Mouse (Mus musculus) layer of hippocampus, adult 2 months (tissue): Measurements from ENCODE around the gene Coa6. TPM values are rescaled to one million over a fixed set of nuclear protein-coding genes. Genes with fewer than 3 reads are reported as not detected.
A peak's percentile ranks its signal among the peaks of the same experiment; 100 is the strongest.

Experiments used
- DNase-seq, 2 experiments: peaks; one replicate each; pipeline ENCODE4 v3.0.0; 2022; ENCODE audit warnings: low spot score in 2 of 2
- H3K27ac ChIP-seq: fragments of 200-600 bp; 2 replicates; pipeline ENCODE4 v1.8.1; 2022
- H3K4me3 ChIP-seq: fragments of 200-600 bp; 2 replicates; pipeline ENCODE4 v1.8.1; 2022; ENCODE audit warnings: mild to moderate bottlenecking
- CTCF ChIP-seq: fragments of 200-600 bp; conservative IDR thresholded peaks from 2 replicates; pipeline ENCODE4 v1.8.1; 2022; ENCODE audit warnings: antibody characterized with exemption, mild to moderate bottlenecking, moderate library complexity
- total RNA-seq, 2 experiments: library from RNA; stranded (reverse); gene quantifications; 2 replicates each; pipeline ENCODE4 v1.2.3; 2021

The Coa6 gene
- total RNA-seq, 2 experiments from 2014 or later: 20.6 to 25.6 TPM

DNA sequence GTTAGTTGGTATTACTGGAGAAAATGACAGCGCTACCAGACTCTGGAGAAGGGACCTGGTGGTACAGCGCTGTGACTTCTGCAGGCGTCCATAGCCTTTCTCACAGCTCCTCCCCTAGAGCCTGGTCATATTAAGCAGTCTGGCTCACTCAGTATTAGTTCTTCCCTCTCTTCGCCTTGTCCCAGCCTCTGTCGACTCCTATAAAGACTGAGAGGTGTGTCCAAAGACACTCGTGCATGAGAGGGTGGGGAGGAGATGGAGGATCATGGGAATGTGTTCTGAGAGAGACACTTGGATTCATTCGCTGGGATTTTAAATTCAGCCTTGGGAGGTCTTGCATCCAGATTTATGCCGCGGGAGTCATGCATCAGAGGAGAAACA is 595 bp downstream of the Coa6 start:
- TF ChIP-seq CTCF: no peak
- DNase-seq: peak in 1 of 2 experiments; percentile 29
- Histone ChIP-seq H3K4me3 (peak overlapping the region; percentile 97), H3K27ac (peak overlapping the region; percentile 95)

DNA sequence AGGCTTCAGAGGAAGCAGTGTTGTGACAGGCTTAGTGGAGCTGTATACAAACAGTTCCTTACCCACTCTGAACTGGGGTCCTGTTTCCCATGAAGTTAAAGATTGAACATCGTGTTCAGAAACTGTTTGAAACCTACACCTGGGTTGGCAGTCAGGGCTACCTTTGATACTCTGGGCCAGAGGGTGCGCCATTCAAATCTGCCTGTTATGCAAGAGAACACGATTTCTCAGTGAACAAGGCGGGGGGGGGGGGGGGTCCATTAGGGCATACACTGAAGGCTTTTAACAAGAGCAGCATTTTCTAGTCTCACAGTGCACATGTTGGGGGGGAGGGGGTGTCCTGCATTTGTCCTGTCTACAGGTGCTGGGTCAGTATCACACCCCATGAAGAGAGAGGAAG is 1.8 kb downstream of the Coa6 start:
- Histone ChIP-seq H3K27ac (no peak overlapping the region; the same call in 1 of the 2 replicates), H3K4me3 (no peak overlapping the region)
- TF ChIP-seq CTCF: no peak
- no peak for DNase-seq

DNA sequence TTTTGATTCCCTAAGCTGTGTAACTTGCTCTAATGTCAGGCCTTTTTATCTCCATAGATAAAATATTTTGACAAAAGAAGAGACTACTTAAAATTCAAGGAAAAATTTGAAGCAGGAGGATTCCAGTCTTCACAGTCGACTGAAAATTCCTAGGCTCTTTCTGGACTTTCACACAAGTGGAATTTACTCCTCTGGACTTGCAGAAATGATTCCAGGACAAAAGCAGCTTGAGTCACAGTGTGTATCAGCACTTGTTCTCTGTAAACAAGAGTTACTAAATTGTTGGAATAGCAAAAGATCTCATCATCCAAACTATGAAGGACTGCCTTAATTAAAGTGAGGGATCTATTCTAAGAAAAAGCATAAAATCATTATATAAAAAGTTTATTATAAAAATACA is 2.6 kb downstream of the Coa6 start:
- Histone ChIP-seq H3K4me3 (no peak overlapping the region), H3K27ac (no peak overlapping the region)
- no peak for TF ChIP-seq CTCF
- no peak for DNase-seq

DNA sequence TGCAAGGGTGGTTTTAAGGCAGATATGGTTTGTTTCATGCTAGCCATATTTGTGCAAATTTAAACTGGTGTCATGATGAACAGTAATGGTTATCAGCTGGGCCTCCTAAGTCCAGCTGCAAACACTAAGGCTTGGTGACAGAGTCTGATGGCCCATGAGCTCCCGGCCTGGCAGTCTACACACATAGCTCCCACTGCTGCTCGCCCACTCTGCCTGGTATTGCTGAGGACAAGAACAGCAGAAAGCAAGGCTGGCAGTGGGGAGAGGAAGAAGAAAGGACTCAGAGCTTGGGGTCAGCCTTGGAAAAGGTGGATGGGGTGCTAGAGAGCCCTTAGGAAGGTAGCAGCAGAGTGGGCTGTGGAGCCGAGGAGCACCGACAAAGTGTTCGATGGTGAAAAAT is 7.3 kb downstream of the Coa6 start:
- no peak for TF ChIP-seq CTCF
- 0 out of 2 replicates have a peak overlapping the region, but pooled peaks have one; percentile 23 for H3K27ac ChIP-seq
- no peak for DNase-seq

DNA sequence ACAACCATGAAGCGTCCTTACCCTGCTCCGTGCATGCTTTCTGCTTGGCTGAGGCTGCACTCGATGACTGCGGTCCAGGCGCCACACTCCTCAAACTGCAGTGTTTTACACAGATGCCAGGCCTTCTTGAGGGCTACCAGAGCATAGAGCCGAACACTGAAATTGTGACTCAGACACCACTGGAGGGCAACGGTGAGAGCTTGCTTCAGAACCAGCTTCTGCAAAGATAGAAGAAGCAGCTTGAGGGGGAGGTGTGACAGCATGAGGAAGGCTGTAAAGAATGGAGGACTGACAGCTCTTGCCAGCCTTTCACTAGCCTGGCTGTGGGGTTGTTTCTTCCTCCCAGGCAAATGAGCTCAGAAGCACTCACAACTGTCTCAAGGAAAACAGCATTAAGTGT is 11.5 kb downstream of the Coa6 start:
- TF ChIP-seq CTCF: peak; percentile 53
- Histone ChIP-seq H3K4me3 (no peak overlapping the region), H3K27ac (peak overlapping the region; percentile 44; the same call in 1 of the 2 replicates)
- peak in 1 of 2 experiments; percentile 67 for DNase-seq

More for the DNA sequence above, 7.3 kb downstream of the Coa6 start:
- no peak overlapping the region for H3K4me3 ChIP-seq

DNA sequence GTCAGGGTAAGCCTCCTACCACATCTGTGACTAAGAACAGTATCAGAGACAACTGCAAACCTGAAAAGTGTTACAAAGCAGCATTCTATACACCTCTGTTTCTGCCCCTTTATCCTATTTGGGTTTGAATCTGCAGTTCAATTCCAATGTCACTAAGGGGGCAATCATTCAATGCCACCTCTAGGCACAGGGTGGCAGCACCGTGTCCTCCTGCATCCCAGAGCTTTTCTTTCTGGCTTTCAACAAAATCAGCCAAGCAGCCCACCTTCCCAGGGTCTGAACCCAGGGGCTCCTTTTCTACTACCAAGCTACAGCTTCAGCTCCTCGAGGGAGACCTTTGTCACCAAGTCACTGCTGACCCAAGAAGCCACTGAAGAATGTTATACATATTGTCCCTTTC is 16.6 kb downstream of the Coa6 start:
- Histone ChIP-seq H3K27ac (no peak overlapping the region), H3K4me3 (no peak overlapping the region)
- no peak for DNase-seq
- peak; percentile 70 for TF ChIP-seq CTCF

DNA sequence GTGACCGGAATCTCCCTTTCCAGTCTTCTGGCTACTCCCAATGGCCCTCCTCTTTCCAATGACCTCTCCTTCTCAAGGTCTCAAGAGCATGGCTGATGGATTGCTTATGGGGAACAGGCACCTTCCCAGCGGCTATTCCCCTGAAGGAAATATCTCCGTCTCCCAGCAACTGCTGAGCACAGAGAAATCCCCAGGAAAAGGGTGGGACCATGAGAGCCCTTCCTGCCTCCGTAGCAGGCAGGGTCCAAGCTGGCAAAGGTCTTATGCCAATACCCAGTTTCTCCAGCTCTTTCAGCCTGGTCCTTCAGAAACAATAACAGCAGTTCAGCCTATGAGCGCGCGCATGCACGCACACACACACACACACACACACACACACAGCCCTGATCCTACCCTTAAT is 28.8 kb downstream of the Coa6 start:
- no peak overlapping the region for H3K27ac ChIP-seq
- H3K4me3 ChIP-seq: no peak overlapping the region
- no peak for TF ChIP-seq CTCF

DNA sequence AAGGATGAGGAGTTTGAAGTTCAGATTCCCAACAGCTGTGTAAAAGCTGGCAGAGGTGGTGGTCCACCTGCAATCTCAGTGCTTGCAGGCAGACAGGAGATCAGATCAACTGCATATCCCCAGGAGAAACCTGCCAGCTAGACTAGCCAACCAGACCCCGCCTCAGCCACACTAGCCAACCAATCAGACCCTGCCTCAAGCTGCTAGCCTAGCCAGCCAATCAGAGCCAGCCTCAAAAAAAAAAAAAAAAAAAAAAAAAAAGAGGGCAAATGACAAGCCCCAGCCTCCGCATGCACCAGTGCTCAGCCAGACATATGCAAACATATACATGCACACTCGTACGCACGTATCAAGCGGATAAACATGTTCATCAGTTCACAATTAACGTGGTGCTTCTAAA is 33.1 kb downstream of the Coa6 start:
- no peak for TF ChIP-seq CTCF
- Histone ChIP-seq H3K4me3 (no peak overlapping the region), H3K27ac (no peak overlapping the region)
- no peak for DNase-seq

More for the DNA sequence above, 28.8 kb downstream of the Coa6 start:
- DNase-seq: no peak

DNA sequence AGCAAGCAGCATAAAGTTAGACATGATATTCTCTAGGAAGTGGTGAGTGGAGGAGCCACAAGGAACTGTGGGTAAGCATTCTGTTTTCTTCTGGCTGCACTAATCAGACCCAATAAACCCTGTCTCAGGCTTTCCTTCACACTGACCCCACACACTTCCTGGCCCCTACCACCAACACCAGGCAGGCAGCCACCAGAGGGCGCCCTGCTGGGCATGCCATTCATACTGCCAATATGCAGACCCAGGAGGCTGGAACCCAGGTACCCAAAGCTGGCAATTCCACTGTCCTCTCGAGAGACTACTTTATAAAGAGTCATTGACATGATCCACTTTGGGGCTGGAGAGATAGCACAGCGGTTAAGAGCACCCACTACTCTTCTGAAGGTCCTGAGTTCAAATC is 38.0 kb downstream of the Coa6 start:
- TF ChIP-seq CTCF: peak; percentile 77
- Histone ChIP-seq H3K27ac (no peak overlapping the region), H3K4me3 (no peak overlapping the region)
- peak in 1 of 2 experiments; percentile 59 for DNase-seq

DNA sequence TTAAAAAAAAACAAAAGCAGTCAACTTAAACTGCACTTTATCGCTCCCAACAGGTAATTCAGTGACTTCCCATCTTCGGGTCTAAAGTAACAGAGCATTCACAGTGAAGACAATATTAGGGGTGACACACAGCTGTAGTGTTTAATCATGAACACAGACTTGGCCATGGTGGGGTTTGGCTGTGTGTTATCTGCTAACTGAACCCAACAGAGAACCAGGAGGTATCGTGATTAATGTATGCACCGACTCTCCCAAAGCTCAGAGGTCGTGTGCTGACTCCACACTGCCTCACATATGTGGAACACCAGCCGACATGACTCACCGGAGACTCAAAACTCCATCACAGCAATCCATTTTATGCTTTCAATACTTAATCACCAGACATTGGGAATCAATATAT is 39.4 kb downstream of the Coa6 start:
- no peak for TF ChIP-seq CTCF
- H3K27ac ChIP-seq: no peak overlapping the region
- no peak overlapping the region for H3K4me3 ChIP-seq
- no peak for DNase-seq

DNA sequence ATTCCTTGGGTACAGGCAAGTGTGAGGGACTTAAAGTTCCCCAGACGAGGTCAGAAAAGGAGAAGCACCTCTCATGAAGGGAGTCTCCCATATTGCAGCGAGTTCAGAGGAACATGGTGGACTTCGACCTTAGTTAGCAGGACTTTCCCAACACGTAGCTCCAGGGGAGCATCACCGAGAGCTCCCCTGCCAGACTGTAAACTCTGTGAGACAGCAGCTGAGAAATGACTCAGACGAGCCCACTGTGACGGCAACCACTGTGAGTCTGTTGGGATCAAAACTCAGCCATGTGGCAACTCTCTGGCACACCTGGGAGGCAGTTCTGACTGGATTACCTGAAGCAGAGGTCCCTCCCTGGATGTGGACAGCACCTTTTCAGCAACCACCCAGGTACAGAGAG is 41.8 kb downstream of the Coa6 start:
- no peak overlapping the region for H3K27ac ChIP-seq
- no peak overlapping the region for H3K4me3 ChIP-seq
- no peak for DNase-seq
- TF ChIP-seq CTCF: no peak

DNA sequence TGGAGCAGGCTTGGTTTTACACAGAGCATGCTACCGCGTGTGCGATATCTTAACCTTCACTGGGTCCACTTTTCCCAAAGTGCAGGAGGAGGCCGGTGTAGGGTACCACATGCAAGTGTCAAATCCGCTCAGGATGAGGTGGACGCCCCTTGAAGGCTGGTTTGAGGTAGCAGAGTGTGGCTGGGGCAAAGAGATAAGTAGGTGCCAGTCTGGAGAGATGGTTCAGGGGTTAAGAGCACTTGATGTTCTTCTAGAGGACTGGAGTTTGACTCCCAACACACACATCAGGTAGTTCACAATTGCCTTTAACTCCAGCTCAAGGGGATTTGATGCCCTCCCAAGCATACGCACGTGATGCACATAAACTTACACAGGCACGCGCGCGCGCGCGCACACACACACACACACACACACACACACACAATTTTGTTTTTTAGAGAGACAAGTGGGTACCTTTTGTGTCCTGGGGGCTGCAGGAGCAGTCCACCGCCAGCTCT is 51.5 kb downstream of the Coa6 start:
- H3K4me3 ChIP-seq: peak overlapping the region; percentile 93
- peak overlapping the region; percentile 97 for H3K27ac ChIP-seq
- DNase-seq: no peak
- no peak for TF ChIP-seq CTCF

DNA sequence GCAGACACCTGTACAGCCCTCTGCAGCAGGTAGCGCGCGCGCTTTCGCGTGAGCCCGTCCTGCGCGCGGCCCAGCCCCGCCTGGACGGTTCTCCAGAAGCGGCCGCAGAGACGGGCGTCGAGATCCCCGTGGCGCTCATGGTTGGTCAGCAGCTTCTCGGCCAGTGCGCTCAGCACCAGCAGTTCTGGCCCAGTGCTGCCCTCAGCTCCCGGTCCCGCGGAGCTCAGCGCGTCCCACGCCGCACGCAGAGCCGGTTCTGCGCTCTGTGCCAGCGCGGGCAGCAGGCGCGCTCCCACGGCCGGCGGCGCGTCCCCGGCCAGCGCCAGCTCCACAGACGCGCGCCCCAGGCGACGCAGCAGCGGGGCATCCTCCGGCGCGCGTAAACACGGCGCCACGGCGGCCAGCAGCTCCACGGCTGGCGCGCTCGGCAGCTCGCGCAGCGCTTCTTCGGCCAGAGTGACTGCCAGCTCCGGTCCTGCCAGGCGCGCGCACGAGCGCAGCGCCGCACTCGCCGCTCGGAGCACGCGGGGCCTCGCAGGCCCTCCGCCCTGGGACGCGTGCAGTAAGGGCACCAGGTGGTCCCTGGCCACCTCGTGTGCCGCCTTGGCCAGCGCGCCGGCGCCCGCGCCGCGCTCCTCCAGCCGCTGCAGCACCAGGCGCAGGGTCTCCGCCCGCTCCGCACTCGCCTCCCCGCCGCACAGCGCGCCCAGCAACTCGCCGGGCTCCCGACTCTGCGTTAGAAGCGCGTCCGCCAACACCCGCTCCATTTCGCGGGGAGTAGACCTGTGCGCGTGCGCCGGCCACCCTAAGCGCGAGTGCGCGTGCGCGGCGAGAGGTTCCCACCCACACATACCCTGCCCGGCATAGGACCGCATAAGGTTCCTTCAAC is 52.2 kb downstream of the Coa6 start, which contains the start of gene Tarbp1:
Gene Tarbp1 (minus strand): TSS at position 767 of the 889 bp plus-strand sequence.
- TF ChIP-seq CTCF: no peak
- H3K27ac ChIP-seq: peak within 1 kb of the TSS; percentile 97
- DNase-seq: peak; percentile 90 to 91
- peak within 1 kb of the TSS; percentile 93 for H3K4me3 ChIP-seq

Other genes starting within 250 kb of the Coa6 start
- 10 to 100 TPM; 45.9 to 47.1 TPM for gene Slc35f3, start 124.0 kb upstream of the Coa6 start, total RNA-seq
- 1 to 10 TPM; 4.6 to 4.9 TPM for gene Tarbp1, start 52.5 kb downstream of the Coa6 start, total RNA-seq
- gene Irf2bp2, start 171.5 kb downstream of the Coa6 start, total RNA-seq: 10 to 100 TPM; 53.0 to 60.4 TPM